Mouse (Mus musculus) yolk sac, embryonic 10.5 days (tissue): ENCODE measurements around the gene Fbxl16.

Source experiments
- DNase-seq: peaks from one replicate; pipeline ENCODE4 v3.0.0-alpha.2; 2017; ENCODE audit warnings: low spot score

The Fbxl16 gene

DNA sequence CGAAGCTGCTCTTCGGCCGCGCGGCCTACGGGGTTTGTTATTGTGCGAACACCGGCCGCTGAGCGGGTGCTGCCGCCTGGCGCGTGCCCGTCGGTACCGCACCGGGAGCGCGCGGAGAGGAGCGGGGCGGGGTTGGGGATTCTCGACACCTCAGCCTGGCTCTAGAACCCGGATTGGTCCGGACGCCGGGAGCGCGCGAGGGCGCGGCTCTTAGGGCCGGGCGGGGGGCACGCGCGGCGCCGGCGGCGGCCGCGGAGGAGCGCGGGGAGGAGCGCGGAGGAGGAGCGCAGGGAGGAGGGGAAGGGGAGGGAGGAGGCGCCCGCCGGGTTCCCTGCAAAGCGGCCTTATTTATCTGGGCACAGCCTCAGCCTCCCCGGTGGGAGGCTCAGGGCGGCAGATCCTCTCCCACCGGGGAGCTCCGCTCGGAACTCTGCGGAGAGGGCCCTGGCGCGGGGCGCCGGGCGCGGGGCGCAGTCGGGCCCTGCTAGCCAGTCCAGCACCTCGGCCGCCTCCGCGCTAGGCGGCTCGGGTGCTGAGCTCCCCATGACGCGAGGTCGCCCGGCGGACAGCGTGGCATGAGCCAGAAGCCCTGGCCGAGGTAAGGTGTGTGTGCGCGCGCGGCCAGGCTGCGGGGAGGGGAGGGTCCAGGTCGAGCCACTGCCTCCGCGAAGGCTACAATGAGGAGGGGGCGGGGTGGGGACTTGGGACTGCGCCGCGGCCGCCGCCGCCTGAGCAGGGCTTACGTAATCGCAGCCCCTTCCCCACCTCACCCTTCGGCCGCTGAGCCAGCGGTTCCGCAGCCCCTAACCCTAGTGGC lies at the start of gene Fbxl16:
Gene Fbxl16 (plus strand): TSS at position 297 of the 817 bp plus-strand sequence.
- DNase-seq = peak; percentile 62

DNA sequence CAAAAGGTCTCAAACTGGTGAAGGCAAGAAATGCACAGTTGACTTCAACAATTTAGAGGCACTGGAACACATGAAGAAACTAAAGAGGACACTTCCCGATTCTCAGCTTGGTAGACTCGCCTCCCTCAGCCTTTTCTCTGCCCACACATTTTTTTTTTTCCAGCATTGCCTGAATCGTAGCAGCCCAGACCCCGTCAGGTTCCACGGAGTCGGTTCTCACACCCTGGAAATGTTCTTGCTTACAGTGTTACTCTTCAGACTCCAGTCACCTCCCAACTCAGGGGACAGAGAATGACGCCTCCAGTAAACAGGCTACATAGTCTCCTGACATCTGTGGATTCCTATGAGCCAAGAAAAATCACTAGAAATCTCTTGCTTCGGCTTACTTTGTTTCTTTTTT lies 48.7 kb upstream of the Fbxl16 start:
- no peak for DNase-seq

DNA sequence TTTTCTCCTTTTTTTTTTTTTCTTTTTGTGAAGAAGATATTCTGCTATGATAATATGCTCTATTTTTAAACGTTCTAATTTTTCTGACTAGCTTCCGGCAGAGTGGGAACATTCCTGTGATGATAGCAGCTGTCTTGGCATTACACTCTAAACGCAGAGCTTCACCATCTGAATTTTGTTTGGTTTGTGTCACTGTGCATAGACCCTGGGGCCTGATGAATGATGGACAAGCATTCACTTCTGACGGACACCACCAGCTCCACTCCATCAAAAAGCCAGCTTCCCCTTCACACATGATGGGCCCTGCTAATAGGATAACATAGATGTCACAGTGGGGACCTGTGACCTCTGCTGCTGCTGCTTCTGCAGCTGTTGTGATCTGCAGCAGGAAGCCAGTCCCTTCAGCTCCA lies 47.3 kb upstream of the Fbxl16 start:
- no peak for DNase-seq

DNA sequence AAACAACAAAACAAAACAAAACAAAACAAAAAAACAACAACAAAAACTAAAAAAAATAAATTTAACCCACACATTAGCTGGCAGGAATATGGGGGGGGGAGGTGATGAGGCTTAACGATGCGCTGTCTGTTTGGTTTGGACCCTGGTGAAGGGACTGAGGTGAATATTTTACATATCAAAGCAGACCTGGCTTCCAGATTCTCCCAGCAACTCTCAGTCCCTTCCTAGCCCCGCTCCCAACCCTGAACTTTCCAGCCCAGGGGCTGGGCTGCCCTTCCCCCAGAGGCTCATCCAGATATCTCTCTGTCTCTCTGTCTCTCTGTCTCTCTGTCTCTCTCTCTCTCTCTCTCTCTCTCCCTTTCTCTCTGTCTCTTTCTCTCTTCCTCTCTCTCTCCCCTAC lies 46.3 kb upstream of the Fbxl16 start:
- no peak for DNase-seq

DNA sequence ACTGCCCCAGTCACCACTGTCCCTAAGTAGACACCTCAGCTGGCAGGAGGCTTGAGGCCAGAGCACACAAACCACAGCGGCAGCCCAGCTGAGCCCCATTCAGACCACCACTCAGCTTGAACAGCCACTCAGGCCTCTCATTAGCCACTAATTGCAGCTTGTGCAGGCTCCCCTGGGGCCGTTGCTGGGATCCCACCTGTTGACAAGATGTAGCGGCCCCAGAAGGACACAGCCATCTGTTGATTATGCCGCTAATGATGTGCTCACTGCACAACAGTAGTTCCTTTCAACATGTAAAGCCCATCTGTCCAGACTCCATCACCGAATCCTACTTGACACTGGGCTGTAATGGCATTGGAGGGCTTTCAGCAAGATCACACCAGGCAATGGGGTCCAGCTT lies 43.0 kb upstream of the Fbxl16 start:
- no peak for DNase-seq

DNA sequence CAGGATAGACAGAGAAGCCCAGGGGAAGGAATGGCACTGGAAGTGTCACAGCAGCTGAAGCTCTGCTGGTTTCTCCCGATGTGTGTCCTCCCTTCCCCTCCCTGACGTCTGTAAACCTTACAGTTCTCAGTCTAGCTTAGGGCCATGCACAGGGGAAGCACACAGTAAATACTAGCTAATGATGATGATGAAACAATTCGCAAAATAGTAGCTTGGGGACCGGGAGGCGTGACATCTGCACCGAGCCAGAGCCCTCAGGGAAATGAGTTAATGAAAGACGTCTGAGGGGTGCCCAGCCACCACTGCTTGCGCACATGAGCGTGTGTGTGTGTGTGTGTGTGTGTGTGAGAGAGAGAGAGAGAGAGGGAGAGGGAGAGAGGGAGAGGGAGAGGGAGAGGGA lies 39.6 kb upstream of the Fbxl16 start:
- DNase-seq = no peak

DNA sequence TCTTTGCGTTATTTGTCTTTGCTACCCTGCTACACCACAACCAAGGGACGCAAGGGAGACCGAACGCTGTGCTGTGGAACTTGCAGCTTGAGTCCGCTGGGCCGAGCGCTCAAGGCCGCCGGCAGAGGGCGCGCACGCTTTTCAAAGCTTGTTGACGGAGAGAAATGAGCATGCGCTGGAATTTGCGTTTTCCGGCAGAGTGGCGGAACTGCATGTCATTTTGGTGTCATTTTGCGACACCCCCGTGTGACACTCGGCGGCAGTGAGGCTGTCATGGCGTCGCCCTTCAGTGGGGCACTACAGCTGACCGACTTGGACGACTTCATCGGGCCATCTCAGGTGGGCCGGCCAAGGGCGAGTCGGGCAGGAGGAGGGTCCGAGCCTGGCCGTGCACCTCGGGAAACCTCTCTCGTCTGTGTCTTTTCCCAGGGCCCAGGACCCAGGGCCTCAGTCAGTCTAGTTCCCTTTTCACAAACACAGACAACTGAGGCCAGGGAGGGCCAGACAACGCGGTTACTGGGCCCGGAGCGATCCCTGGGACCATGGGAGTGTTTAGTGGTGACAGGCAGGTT lies 35.2 kb upstream of the Fbxl16 start, which contains the start of gene Narfl:
Gene Narfl (plus strand): TSS at position 228 of the 572 bp plus-strand sequence.
- DNase-seq = peak; percentile 93

DNA sequence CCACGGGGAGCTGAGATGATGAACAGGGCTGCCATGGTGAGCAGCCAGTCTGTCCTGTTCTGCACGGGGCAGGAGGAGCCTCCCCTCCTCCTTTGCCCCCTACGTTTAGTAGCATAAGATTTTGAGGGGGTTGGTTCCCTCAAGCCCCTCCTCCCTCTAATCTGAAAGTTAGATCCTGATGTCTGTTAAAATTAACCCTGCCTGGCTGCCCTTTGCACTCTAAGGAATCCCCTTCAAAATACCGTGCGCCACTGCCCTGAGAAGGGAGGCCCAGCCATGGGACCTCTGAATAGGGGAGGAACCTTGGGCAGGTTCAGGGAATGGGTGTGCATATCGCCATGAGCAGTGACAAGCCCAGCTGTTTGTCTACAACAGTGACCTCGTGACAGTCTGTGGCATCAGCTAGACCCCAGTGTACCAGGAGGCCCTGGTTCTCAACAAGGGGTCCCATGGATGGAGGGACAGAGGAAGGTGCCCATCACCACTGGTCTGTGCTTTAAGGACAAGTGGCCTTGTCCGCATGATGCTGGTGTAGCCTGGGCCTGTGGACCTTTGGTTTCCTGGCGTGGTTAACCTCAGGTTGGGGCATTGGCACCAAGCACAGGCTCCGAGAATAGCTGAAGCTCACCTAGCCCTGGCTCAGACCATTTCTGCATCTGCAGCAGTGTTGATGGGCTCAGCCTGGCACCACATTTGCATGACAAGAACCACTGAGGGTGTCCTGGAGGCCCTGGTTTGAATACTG lies 33.4 kb upstream of the Fbxl16 start:
- peak; percentile 47 for DNase-seq

DNA sequence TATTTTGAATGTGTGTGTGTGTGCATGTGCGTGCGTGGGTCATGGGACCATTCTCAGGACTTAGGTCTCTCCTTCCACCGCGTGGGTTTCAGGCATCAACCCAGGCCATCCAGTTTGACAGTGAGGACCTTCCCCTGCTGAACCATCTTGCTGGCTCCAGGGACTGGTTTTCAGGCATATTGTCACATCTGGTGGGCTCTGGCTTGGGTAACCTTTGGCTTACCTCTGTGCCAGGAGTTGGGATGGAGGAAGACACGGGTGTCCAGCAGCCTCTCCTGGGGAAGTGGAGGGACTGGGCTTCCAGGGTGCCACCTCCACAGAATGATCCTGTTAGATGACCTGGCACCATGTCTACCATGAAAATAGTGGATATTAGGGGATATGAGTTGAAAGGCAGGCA lies 30.9 kb upstream of the Fbxl16 start:
- DNase-seq = no peak

DNA sequence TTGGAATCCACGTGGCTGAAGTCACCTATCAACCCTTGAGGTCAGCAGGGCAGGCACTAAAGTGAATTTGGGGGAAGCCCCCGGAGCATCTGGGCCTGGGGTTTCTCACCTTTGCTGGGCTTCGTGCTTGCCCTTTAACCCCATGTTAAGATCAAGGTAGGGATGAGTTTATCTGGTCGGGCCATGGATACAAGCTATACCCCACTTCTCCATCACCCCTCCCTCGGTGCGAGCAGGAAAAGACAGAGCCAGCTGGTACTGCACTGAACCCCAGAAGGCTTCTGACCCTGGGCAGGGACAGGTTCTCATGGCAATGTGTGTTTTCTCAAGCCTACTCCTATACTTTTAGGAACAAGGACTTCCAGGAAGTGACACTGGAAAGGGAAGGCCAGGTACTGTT lies 27.5 kb upstream of the Fbxl16 start:
- DNase-seq = no peak

DNA sequence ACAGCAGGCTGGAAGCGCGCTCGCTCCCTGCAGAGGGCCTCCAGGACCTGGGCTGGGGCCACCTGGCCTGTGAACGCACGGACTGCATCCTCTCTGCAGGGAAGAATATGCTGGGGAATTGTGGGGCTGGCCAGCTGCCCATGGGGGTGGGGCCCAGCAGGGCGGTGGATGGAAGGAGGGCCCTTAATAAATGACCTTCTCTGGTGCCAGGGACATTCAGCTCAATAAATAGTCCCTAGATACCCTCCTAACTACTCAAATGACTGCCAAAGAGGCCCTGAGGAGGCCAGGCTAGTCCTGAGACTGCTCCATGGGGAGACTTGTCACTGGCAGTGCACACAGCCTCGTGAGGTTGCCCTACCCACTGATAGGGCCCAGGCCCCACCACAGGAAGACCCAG lies 25.8 kb upstream of the Fbxl16 start:
- DNase-seq = no peak

DNA sequence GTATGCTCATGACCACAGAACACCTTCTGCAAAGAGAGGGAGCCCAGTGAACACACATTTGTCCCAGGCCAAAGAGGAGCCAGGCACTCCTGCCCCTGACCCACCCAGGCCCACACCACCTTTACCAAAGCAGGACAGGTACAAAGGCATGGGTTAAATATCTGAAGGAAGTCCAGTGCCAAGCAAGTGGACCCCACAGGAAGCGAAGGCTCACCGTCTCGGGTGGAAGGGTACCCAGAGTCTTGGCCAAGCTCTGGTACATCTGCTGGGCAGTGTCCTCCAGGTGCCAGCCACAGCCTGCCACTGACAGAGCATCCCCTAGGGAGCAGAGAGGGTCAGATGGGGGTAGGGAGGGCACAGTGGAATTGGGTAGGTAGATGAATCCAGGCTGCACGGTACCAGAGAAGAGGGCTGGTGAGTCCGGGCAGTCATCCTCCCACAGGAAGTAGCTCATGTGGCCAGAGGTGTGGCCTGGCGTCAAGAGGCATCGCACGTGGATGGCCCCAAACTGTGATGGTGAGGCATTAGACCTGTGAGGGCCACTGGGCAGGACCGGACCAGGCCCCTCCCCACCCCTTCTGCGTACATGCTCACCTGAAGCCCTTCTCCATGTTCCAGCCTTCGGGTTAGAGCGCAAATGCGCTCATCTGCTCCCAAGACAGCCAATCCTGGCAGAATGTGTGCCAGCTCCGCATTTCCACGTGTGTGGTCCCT lies 24.9 kb upstream of the Fbxl16 start:
- no peak for DNase-seq

DNA sequence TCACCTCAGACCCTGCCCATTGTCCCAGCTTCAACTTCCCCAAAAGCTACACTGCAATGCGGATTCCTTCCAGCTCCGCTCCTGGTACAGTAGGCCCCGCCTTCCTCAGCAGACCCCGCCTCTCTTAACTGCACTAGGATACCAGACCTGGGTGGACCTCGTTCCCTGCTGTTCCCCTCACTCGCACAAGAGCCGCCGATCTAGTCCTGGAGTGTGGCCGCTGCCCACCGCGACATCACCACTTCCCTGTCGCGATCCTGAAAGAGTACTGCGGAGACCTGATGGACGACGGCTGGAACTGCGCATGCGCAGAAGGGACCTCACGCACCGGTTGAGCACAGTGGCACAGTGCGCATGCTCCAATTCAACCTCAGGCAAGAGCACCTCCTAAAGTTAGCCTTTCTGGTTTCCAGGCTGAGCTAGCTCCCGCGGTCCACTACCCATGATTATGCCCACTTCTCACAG lies 23.6 kb upstream of the Fbxl16 start, which contains the start of gene Haghl:
Gene Haghl (minus strand): TSS at position 393 of the 465 bp plus-strand sequence.
- DNase-seq = peak; percentile 95

DNA sequence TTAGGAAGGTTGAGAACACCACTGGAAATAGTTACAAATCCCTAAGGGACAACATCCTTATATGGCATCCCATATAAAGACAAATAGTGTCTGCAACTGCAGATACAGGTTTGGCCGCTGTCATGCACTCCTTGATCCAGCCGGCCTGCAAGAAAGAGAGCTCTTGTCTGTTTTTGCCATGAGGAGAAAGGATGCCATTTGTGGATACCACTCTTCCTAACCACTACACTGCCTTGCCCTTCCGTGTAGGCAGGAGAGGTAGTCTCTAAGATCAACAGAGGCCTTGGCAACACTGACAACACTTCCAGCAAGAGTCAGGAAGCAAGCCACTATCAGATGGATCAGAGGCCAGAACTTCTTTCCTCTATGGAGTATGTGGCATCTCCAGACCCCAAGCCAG lies 22.6 kb upstream of the Fbxl16 start, which contains the start of gene Ccdc78:
Gene Ccdc78 (plus strand): TSS at position 301 of the 400 bp plus-strand sequence.
- DNase-seq = no peak

DNA sequence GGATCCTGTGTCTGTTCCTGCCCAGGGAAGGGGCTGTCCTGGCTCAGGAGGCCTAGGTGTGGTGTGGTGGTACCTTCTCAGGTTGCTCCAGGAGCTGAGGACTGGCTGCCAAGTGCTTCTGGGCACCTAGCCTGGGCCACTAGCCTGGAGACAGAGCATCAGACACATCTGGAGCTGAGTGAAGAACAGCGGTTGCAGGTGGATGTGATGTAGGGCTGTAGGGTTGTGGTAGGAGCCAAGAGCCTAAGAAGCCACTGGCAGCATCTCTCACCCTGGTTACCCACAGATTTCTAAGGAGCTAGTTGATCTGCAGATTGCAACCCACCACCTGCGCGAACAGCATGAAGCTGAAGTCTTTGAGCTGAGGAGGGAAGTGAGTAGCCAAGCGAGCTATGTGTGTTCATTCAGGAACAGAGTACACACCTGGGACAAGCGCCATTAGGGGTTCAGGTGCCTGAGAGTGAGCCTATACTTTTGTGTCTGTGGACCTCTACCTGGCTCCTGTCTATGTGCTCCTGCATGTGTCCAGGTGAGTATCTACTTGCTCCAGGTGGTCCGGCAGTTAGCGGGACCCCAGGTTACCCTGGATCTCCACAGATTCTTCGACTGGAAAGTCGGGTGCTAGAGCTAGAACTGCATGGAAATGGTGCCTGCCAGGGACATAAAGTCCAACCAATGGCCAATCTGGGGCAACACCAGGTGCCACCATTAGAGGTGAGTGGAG lies 21.9 kb upstream of the Fbxl16 start:
- DNase-seq = no peak

DNA sequence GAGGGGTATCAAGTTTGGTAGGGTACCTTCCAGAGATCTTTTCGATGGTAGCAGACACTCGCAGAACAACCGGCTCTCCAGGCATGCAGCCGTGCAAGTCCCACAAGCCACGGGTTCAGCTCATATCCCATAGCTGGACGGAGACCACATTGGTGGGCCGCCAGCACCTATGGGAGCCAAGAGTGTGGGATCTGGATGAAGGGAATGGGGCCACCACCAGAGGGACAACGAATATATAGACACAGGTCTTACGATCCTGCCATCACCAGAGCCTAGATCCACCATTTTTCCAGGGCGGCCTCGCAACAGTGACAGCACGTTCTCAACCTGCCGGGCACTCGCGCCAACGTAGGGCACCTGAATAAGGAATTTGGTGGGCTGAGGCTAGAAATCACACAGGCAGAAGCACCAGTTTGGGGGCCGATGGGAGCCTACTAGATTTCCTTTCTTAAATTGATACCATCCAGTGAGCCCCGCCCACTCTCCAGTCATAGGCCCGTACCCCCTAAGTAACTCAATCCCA lies 17.5 kb upstream of the Fbxl16 start:
- peak; percentile 24 for DNase-seq

DNA sequence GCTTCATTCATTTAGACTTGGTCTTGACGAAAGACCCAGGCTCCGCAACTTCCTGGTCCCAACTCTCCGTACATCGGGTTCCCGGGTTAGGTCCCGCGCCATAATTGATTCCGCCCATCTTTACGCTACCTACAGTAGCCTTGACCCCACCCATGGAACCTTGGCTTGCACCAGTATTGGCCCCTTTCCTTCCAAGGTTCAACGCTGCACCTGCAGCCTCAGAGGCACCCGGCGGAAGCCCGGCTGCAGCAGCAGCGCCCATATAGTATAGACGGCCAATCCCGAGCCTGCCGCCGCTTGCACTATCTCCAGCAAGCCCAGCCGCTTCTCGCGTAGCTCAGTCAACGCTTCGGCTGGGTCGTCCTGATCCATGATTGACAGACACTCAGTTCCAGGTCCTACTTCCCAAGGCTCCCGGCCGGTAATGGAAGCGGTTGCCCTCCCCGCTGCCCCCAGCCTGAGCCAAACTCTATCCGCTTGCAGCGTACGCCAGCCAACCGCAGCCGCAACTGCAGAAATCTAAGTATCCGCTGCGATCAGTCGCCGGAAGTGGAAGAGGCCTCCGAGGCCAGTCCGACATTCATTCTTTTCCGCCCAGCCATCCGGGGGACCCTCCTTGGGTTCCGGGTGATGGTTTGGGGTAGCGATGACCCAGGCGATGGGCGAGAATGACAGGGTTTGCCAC lies 16.9 kb upstream of the Fbxl16 start:
- DNase-seq = peak; percentile 85

DNA sequence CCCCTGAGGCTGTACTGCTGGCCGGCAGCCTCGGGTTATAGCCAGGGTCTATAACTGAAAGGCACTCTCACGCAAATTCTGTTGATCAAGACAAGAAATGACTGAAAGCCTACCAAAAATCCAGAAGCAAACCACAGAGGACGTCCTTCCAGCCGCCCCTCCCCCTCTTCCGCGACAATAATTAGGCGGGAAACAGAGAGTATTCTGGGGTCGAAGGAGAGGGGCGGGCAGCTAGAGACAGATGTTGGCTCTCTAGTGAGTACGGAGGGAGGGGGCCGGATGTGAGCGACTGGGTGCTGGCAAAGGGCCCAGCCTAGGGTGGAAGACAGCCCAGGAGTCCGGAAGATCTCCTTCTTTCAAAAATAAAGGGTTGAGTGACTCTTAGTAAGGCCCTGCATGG lies 16.3 kb upstream of the Fbxl16 start, which contains the start of gene Fam173a:
Gene Fam173a (minus strand): TSS at position 287 of the 400 bp plus-strand sequence.
- DNase-seq = peak; percentile 71

DNA sequence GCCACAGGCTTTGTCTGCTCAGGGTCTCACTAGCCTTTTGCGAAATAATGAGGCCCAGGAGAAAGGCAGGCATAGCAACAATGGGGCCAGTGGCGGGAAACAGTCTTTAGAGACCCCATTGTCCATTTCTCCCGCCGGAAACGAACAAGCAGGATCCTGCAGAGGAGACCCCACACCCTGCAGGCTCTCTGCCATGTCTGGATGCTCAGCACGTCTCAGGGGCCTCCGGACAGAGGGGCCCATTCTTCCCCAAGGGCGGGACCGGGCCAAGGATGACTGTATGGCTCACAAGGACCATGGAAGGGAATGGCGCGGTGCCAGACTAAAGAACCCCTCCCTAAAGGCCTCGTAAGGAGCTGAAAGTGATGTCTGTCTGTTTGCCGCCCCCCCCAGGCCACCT lies 14.7 kb upstream of the Fbxl16 start:
- no peak for DNase-seq

DNA sequence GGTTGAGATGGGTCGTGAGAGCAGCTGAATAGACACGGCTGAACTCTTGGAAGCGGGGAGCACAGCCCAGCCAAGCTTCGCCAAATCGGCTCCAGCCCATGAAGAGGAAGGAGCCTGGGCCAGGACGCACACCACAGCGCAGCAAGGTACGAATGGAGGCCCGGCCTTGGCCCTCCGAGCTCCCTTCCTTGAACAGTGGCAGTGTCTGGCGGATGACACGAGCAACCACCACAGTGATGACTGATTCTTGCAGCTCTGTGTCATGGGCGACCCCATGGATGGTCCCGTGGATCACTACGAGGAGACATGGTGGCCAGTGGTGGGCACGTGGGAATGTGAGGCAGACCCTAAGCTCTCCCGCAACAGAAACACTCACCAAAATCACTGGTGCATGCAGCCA lies 13.9 kb upstream of the Fbxl16 start:
- no peak for DNase-seq
